Mouse (Mus musculus): Measurements from ENCODE around the gene Stum. TPM values are rescaled to one million over a fixed set of nuclear protein-coding genes. Genes with fewer than 3 reads are reported as not detected.
A peak's percentile ranks its signal among the peaks of the same experiment; 100 is the strongest.

Gene Stum
- total RNA-seq, 2 experiments from 2014 or later: not detected

- ATAC-seq (replicated peaks; ENCODE audit: low FRiP score, poor library complexity, severe bottlenecking): no peak
These were observed 74.5 kb downstream of the Stum start for GRCm38 (mm10) chr1:180408832-180409231.

DNA sequence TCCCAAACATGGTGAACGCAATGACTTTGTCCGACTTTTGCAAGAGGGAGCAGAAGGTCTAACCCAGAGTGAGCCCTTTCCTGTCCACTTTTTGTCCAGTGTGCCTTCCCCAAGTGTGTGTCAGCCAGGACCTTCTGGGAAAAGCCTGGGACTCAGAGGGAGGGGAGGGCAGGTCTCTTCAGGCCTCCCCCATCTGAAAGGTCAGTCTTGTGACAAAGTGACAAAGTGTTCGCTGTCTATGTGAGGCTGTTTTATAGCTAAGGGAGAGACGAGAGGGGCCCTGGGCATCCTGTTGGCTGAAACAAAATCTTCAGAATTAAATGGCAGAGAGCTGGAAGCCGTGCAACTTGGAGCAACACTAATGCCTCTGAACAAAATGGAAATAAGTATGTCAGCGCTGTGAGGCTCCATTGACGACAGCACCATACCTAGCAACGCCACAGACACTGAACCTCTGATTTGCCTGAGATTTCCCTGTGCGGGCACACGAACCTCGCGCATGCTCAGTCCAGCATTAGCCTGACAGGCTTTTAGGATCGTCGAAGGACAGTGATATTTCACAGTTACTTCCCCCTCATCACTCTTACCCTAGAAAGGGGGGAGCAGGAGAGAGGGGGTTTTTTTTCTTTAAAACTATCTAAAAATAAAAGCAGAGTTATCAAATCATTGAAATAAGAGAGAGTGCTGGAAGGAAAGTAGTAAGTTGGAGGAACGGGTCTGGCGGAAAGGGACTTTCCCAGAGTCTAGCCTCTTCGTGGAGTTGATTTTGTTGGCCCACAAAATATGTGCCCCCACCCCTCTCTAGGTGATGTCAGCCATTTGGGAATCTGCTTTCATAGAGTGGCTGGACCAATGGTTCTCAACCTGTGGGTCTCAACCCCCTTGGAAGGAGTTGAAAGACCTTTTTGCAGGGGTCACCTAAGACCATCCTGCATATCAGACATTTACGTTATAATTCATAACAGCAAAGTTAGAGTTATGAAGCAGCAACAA lies 75.3 kb downstream of the Stum start:
- ATAC-seq (replicated peaks; ENCODE audit: low FRiP score, poor library complexity, severe bottlenecking): no peak

- ATAC-seq (replicated peaks; ENCODE audit: low FRiP score, poor library complexity, severe bottlenecking): 0 out of 2 replicates have a peak, but pooled peaks have one; percentile 57
These were observed 76.1 kb downstream of the Stum start for GRCm38 (mm10) chr1:180407171-180407671.

DNA sequence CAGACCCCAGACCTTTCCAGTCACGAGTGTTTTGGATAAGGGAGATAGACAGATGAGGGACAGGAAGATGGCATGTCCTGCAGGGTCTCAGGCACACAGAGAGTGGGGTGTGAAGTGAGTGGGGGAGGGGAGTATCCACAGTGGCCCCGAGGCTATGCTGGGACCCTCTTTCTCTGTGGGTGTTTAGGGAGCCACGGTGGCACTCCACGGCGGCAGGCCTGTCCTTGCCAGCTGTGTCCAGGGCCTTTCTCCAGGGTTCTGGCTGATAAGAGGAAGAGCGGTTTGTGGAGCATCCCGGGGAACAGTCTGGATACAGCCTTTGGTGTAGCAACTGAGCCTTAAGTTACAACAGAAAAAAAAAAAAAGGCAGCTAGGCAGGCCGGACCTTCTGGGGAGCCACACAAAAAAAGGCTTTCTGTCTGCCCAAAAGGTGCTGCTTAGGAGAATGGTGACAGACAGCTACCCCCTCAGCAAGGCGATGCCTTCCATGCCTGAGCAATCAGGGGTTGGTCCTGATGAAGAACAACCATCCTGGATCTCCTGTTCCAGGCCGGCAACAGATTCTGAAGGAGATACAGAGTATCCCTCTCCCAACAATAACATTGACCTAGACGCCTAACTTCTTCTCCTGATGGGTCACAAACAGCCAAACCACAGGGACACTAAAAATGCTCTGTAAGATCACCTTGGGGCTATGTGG lies 76.8 kb downstream of the Stum start:
- no peak for ATAC-seq (replicated peaks; ENCODE audit: low FRiP score, poor library complexity, severe bottlenecking)

DNA sequence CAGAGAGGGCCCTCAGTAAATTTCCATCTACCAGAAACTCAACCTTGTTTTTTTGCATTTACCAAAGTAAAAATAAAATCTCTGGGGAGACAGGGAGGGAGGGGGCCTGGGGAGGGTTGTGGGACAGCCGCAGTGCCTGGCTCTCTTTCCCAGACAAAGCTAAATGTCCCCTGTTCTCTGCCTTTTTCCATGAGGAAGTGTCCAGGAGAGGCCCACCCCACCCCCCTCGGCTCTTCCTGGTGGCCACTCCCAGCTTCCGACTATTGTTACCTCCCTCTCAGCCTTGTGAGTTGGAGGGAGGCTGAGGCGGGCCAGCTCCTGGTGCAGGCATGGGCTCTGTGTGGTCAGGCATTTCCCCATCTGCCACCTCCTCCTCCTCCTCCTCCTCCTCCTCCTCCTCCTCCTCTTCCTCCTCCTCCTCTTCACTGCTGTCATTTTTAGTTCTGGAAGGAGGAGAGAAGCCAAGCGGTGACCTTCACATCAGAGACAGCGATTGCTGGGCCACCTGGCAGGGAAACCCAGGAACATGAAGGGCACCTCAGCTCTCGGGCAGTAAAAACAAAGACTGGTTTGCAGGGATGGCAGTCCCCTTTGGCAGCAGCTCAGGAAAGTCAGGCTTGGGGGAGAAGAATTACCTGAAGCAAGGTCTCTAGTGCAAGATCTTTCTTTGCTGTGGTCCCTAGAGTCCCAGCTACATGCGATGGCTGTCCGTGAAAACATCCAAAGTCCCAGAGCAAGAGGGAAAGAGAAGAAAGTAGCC lies 77.5 kb downstream of the Stum start:
- no peak for ATAC-seq (replicated peaks; ENCODE audit: low FRiP score, poor library complexity, severe bottlenecking)

DNA sequence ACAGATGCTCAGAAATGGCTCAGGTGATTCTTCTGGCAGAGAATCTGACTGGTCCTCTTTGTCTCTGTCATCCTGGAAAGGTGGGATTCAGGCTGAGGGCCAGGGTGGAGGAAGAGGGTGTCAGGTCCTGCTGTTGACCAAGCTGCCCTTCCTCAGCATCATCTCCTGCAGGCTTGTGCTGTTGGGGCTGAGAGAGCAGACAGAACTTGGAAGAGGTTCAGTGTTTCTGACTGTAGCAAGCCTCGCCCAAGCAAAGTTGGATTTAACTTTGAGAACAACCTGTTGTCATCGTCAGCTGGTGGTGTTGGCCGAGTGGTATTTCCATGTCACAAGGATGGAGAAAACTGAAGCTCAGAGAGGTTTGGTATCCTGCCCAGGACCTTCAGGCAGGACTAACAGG lies 78.6 kb downstream of the Stum start:
- no peak for ATAC-seq (replicated peaks; ENCODE audit: low FRiP score, poor library complexity, severe bottlenecking)

- ATAC-seq (replicated peaks; ENCODE audit: low FRiP score, poor library complexity, severe bottlenecking): no peak
These were observed 79.4 kb downstream of the Stum start for GRCm38 (mm10) chr1:180403694-180404606.

DNA sequence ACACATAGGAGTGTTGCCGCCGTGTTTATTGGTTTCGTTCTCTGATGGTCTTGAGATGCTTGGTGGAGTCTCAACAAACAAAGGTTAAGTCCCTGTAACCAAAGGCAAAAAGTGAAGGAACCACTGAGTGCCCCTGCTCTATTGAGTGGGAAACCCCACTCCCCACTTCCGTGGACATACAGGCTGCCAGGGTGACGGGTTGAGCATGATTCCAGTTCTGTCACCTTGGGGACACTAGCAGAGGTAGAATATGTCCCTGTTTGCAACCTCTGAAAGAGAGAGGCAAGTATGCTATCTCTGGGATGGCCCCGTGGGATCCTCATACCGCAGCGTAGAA lies 80.0 kb downstream of the Stum start:
- no peak for ATAC-seq (replicated peaks; ENCODE audit: low FRiP score, poor library complexity, severe bottlenecking)

DNA sequence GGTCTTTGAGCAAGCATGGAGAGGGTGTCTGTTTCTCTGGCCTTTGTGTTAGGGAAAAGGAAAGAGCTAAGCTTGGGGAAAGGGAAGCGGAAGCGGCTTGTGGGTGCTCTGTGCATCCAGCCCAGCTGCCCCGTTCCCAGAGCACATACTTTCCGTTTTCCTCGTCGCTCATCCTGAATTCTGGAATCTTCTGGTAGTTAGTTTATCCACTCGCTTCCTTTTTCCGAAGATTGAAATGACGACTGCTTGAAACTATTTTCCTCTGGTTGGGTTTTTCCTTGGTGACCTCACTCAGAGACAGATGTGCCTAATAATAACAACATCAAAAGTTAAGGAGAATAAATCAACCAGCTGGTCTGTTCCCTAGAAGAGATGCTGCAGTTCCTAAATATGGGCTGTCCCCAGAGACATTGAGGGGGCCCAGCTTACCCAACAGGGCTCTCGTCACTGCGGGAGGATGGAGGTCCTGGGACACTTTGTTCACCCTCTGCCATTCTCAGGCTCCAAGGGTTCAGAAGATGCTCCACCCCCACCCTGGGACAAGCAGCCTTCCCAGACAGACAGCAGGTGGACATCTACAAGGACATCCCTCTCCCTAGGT lies 80.7 kb downstream of the Stum start:
- ATAC-seq (replicated peaks; ENCODE audit: low FRiP score, poor library complexity, severe bottlenecking): no peak

DNA sequence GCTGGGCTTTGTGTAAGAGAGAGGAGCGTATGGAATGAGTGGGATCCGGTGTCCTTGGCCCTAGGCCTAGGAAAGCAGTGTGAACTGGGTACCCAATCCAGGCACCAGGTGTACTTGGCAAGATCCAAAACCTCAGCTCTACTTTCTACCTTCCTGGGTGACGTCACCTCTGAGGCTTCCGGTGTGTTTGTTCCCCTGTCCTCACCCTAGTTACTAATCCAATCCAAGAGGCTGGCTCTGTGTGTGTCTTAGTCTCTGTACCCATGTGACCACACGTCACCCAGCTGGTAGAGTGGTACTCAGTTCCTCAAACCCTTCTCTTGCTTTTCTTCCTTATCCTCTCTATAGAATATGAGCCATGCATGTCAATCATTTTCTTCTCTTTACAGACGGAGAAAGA lies 81.6 kb downstream of the Stum start:
- no peak for ATAC-seq (replicated peaks; ENCODE audit: low FRiP score, poor library complexity, severe bottlenecking)

DNA sequence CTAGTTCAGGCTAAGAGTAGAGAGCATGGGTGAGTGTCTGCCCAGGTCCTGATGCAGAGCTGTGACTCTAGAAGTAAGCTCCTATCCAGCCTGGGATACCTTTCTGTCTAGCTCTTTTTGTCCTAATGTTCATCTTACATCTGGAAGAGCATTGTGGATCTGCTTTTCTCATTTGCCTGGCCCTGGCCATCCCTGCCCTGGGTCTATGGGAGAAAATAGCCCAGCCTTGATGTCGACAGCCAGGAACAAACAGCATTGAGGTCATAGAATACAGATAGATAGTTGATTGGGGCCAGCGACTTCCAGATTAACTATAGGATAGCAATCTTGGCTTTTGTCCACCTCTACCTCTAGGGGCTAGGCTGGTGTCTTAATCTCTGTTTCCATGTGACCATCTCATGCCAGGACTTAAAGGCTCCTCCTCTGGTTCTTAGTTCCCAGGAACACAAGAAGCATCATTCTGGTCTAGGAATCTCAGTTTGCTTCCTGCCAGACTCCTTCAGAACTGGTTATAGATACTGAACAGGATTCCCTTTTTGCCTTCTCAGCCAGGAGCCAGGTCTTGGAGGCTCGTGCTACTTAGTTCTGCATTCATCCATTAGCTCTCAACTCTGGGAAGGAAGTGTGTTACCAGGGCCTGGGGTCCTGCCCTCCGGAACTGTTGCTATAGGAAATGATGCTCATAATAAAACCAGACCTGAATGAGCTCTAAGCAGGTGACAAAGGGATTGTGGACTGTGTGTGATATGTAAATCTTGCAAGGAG lies 82.4 kb downstream of the Stum start:
- no peak for ATAC-seq (replicated peaks; ENCODE audit: low FRiP score, poor library complexity, severe bottlenecking)

DNA sequence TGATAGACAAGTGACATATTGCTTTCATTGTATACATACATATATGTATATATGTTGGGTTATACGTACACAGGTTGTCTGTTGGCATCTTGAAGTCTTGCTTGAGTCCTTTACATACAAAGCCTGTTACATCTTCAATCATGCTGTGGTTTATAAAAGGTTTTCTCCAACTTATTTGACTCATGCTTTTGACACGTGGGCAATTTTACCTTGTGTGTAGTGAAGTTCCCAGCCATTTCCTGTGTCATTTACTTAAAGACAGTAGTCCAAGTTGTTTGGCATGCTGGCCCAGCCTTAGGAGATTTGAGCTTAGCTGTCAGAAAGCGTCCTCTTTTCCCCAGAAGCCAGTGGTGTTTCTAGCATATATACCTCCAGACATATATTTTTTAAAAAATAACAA lies 84.9 kb downstream of the Stum start:
- ATAC-seq (replicated peaks; ENCODE audit: low FRiP score, poor library complexity, severe bottlenecking): no peak

DNA sequence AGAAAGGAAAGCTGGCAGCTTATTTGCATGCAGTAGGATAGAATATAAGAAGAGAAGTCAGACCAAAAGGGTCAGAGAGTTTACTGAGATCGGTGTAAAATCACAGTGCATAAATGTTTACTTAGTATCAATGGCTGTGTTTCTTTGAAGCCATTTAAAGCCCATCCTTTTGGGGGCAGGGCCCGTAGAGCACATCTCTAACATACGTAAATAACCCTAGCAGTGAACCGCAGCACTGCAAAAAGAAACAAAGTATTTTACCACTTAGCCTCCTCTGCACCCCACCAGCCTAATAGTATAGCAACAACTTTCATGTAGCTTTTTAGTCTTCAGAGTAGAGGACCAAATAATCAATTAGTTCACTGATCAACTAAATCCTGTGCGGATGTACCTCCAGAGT lies 85.6 kb downstream of the Stum start:
- no peak for ATAC-seq (replicated peaks; ENCODE audit: low FRiP score, poor library complexity, severe bottlenecking)

- no peak for ATAC-seq (replicated peaks; ENCODE audit: low FRiP score, poor library complexity, severe bottlenecking)
These were observed 89.4 kb downstream of the Stum start for GRCm38 (mm10) chr1:180393873-180394272.

- ATAC-seq (replicated peaks; ENCODE audit: low FRiP score, poor library complexity, severe bottlenecking): no peak
These were observed 90.1 kb downstream of the Stum start for GRCm38 (mm10) chr1:180393017-180393797.

DNA sequence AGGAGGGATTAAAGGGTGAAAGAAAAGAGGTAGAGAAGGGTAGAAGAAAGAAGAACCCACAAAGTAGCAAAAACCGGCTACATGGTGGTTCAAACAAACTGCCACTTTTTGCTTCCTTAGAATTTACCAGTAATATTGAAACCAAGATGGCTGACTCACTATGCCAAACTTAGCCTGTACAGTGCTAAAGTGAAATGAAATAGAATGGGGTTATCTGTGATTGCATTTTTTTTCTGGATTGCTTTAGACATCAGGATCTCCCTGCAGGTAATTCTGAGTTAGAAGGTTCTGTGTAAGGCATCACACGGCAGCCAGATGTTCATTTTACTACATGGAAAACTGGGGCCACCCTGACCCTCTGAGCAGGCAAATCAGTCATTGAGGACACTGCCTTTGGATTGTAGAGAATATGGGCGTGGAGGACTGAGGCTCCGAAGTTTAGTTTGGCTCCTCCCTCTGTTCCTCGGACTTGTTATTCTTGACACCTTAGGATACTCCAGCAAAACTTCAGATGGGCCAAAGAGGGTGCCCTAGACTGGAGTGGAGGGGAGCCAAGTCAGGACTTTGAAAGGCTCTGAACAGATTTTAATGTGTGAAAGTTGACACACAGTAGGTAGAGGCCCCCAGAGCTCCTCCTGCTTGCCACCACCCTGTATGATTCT lies 91.0 kb downstream of the Stum start:
- ATAC-seq (replicated peaks; ENCODE audit: low FRiP score, poor library complexity, severe bottlenecking): no peak

DNA sequence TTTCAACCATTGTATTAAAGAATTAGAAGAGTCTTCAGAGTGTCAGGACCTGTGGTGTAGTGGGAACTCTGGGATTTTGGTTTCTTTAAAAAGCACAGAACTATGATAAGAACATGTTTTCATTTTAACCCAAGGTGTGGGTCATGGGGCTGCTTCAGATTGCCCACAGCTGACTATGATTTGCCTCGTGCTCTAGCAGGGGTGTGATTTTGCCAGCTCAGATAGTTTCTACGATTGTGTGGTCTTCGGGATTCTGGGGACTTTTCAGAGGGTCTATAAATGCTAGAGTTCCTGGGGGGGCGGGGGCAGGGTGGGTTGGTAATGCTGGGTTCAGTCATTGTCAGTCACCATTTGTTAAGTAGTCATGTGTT lies 91.7 kb downstream of the Stum start:
- ATAC-seq (replicated peaks; ENCODE audit: low FRiP score, poor library complexity, severe bottlenecking): no peak
